Mouse (Mus musculus): ENCODE data around the gene Pou5f1. TPM values are rescaled to one million over a fixed set of nuclear protein-coding genes. Genes with fewer than 3 reads are reported as not detected.

Gene Pou5f1
- total and polyA plus RNA-seq, 2 experiments from 2014 or later = not detected

DNA sequence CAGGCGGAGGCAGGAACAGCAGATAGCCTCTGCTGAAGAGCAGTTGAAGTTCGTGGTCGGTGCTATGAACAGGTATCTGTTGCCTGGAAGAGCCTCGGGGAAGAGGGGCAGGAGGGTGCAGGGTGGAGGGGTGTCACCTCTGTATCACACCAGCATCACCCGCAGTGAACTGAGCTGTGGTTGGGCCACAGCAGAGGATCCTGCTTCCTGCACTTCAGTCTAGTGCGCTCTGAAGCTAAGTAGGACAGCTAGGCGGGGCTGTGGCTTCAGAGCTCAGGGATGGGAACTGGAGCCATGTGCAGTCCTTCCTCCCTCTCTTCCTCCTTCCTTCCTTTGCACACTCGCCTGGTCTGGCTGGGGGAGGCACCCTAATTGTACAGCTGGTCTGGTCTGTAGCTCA, 20.8 kb downstream of the Pou5f1 start:
- no peaks in the 10 kb centered on the region for H3K27me3 ChIP-seq (ENCODE audit: insufficient read depth, low read length)
- H3K27ac ChIP-seq (ENCODE audit: low read depth, low read length) = no peak overlapping the region
- H3K4me1 ChIP-seq (ENCODE audit: insufficient read depth) = no peaks in the 10 kb centered on the region
- no peak overlapping the region for H3K4me2 ChIP-seq (ENCODE audit: low read depth)
- H3K4me3 ChIP-seq (ENCODE audit: low read depth, low read length) = no peak overlapping the region
- H3K9ac ChIP-seq = no peak overlapping the region
- no peaks in the 10 kb centered on the region for H3K36me3 ChIP-seq (ENCODE audit: insufficient read depth)
- TF ChIP-seq CTCF (IDR thresholded peaks at IDR 0.05; ENCODE audit: low read depth) = no peak
- DNase-seq (no peak), ATAC-seq (no peak)
- 87% methylated on average over 8 of the region's 8 CpGs for WGBS
- H3K9me3 ChIP-seq (ENCODE audit: low read length) = no peaks in the 10 kb centered on the region

- Histone ChIP-seq H3K4me1 (ENCODE audit: insufficient read depth) (no peaks in the 10 kb centered on the region), H3K36me3 (ENCODE audit: insufficient read depth) (no peaks in the 10 kb centered on the region), H3K4me3 (ENCODE audit: low read depth, low read length) (no peak overlapping the region), H3K27me3 (ENCODE audit: insufficient read depth, low read length) (no peaks in the 10 kb centered on the region), H3K4me2 (ENCODE audit: low read depth) (no peak overlapping the region), H3K9me3 (ENCODE audit: low read length) (no peaks in the 10 kb centered on the region), H3K27ac (ENCODE audit: low read depth, low read length) (no peak overlapping the region), H3K9ac (no peak overlapping the region)
- no peak for TF ChIP-seq CTCF (IDR thresholded peaks at IDR 0.05; ENCODE audit: low read depth)
- DNase-seq (no peak), ATAC-seq (no peak)
- WGBS = 25% methylated on average over 3 of the region's 3 CpGs
These were observed 26.5 kb downstream of the Pou5f1 start for GRCm38 (mm10) chr17:35532360-35532759.

DNA sequence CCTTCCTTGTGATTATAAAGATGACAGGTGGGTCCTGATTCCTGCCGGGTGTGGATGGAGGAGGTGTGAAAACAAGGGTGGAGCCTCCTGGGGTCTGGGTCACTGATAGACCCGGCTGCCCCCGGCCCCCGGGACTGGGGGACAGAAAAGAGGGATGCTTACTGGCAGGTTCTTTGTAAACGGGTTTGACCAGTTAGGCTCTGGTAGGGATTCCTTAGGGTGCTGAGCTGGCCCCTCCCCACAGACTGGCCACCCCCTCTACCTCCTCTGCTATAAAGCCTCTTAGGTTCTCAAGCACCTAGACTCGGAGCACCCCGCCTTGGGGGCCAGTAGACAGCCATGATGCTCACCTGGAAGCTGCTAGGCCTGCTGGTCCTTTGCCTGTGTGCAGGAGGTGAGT, 27.1 kb downstream of the Pou5f1 start, which contains the start of gene Psors1c2:
TSS of gene Psors1c2 (plus strand) at position 301 of the 400 bp plus-strand sequence.
- Histone ChIP-seq H3K27me3 (ENCODE audit: insufficient read depth, low read length) (no peaks in the 10 kb centered on the region), H3K4me1 (ENCODE audit: insufficient read depth) (no peaks in the 10 kb centered on the region), H3K4me3 (ENCODE audit: low read depth, low read length) (no peak within 1 kb of the TSS), H3K9ac (no peak within 1 kb of the TSS), H3K4me2 (ENCODE audit: low read depth) (no peak within 1 kb of the TSS), H3K9me3 (ENCODE audit: low read length) (no peaks in the 10 kb centered on the region), H3K27ac (ENCODE audit: low read depth, low read length) (no peak within 1 kb of the TSS), H3K36me3 (ENCODE audit: insufficient read depth) (no peaks in the 10 kb centered on the region)
- ATAC-seq (no peak), DNase-seq (no peak)
- WGBS = 61% methylated on average over 7 of the region's 7 CpGs
- TF ChIP-seq CTCF (IDR thresholded peaks at IDR 0.05; ENCODE audit: low read depth) = no peak

DNA sequence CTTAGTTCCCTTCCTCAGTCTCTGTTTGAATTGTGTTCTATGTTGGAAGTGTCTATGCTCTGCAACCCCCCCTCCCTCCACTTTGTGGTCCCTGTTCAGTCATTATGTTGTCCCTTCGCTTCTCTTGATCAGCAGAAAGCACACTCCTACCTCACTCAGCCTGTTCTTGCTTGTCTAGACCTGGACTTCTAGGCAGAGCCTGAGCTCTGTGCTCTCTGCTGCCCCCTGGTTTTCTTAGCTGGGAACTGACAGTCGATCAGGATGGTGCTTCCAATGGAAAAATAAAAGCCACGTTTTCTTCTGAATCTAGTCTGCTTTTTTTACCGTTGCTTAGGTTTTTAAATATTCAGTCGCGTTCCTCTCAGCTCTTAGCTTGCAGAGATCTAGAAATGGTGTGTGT, 28.5 kb downstream of the Pou5f1 start:
- ATAC-seq = peak; percentile 90
- no peaks in the 10 kb centered on the region for H3K9me3 ChIP-seq (ENCODE audit: low read length)
- H3K27ac ChIP-seq (ENCODE audit: low read depth, low read length) = no peak overlapping the region
- no peak overlapping the region for H3K4me3 ChIP-seq (ENCODE audit: low read depth, low read length)
- H3K4me1 ChIP-seq (ENCODE audit: insufficient read depth) = no peaks in the 10 kb centered on the region
- H3K36me3 ChIP-seq (ENCODE audit: insufficient read depth) = no peaks in the 10 kb centered on the region
- TF ChIP-seq CTCF (IDR thresholded peaks at IDR 0.05; ENCODE audit: low read depth) = peak; percentile 94
- no peaks in the 10 kb centered on the region for H3K27me3 ChIP-seq (ENCODE audit: insufficient read depth, low read length)
- WGBS = 10% methylated on average over 6 of the region's 6 CpGs
- no peak overlapping the region for H3K9ac ChIP-seq
- no peak overlapping the region for H3K4me2 ChIP-seq (ENCODE audit: low read depth)
- DNase-seq = peak; percentile 87

- 87% methylated on average over 4 of the region's 4 CpGs for WGBS
- no peak overlapping the region for H3K4me3 ChIP-seq (ENCODE audit: low read depth, low read length)
- no peak for ATAC-seq
These were observed 31.6 kb downstream of the Pou5f1 start for GRCm38 (mm10) chr17:35537421-35537820.

DNA sequence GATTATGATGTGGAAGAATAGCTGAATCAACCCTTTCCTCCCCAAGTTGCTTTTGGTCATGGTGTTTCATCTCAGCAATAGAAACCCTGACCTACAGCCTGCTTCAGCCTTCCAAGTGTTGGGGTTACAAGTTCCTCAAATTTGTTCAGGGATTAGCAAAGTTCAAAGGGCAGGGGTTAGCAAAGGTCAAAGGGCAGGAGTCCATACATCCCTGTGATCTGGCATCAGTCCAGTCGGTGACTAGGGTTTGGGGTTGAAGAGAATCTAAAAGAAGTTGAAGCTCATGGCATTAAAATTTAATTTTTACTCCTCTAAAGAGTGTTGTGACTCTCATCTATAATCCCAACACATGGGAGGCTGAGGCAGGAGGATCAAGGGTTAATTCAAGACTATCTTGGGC, 32.7 kb downstream of the Pou5f1 start:
- H3K4me1 ChIP-seq (ENCODE audit: insufficient read depth) = no peaks in the 10 kb centered on the region
- H3K4me2 ChIP-seq (ENCODE audit: low read depth) = no peak overlapping the region
- H3K4me3 ChIP-seq (ENCODE audit: low read depth, low read length) = no peak overlapping the region
- TF ChIP-seq CTCF (IDR thresholded peaks at IDR 0.05; ENCODE audit: low read depth) = no peak
- H3K9me3 ChIP-seq (ENCODE audit: low read length) = no peaks in the 10 kb centered on the region
- no peaks in the 10 kb centered on the region for H3K36me3 ChIP-seq (ENCODE audit: insufficient read depth)
- WGBS = 78% methylated on average over 1 of the region's 1 CpGs
- H3K27me3 ChIP-seq (ENCODE audit: insufficient read depth, low read length) = no peaks in the 10 kb centered on the region
- no peak for ATAC-seq
- no peak overlapping the region for H3K27ac ChIP-seq (ENCODE audit: low read depth, low read length)
- DNase-seq = no peak
- no peak overlapping the region for H3K9ac ChIP-seq

More at GRCm38 (mm10) chr17:35537421-35537820, 31.6 kb downstream of the Pou5f1 start:
- Histone ChIP-seq H3K27me3 (ENCODE audit: insufficient read depth, low read length) (no peaks in the 10 kb centered on the region), H3K27ac (ENCODE audit: low read depth, low read length) (no peak overlapping the region), H3K4me1 (ENCODE audit: insufficient read depth) (no peaks in the 10 kb centered on the region), H3K4me2 (ENCODE audit: low read depth) (no peak overlapping the region), H3K9ac (no peak overlapping the region), H3K9me3 (ENCODE audit: low read length) (no peaks in the 10 kb centered on the region), H3K36me3 (ENCODE audit: insufficient read depth) (no peaks in the 10 kb centered on the region)
- no peak for DNase-seq
- TF ChIP-seq CTCF (IDR thresholded peaks at IDR 0.05; ENCODE audit: low read depth) = no peak

DNA sequence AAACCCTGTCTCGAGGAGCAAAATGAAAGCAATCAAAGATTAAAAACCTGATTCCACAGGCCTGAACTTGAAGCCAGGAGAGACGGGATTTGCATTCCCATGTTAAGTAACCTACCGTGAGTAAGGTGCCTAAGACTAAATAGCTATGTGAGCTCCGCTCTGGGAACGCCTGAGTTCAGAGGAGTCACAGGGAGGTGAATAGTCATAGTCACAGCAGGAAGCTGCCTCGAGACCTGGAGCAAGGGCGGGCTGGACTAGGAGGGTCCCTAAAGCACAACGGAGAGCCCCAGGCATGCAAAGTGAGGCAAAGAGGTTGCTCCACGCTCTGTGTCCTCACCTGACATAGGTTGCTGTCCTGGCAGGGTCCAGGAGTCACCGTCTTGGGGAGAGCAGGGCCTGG, 33.7 kb downstream of the Pou5f1 start:
- WGBS = 52% methylated on average over 10 of the region's 10 CpGs
- H3K9me3 ChIP-seq (ENCODE audit: low read length) = no peaks in the 10 kb centered on the region
- no peaks in the 10 kb centered on the region for H3K36me3 ChIP-seq (ENCODE audit: insufficient read depth)
- TF ChIP-seq CTCF (IDR thresholded peaks at IDR 0.05; ENCODE audit: low read depth) = no peak
- ATAC-seq (no peak), DNase-seq (no peak)
- no peak overlapping the region for H3K4me3 ChIP-seq (ENCODE audit: low read depth, low read length)
- H3K4me2 ChIP-seq (ENCODE audit: low read depth) = no peak overlapping the region
- H3K27me3 ChIP-seq (ENCODE audit: insufficient read depth, low read length) = no peaks in the 10 kb centered on the region
- no peaks in the 10 kb centered on the region for H3K4me1 ChIP-seq (ENCODE audit: insufficient read depth)
- H3K9ac ChIP-seq = no peak overlapping the region
- no peak overlapping the region for H3K27ac ChIP-seq (ENCODE audit: low read depth, low read length)

All from forebrain, postnatal 0 days (tissue).